Mouse (Mus musculus) limb, embryonic 13.5 days (tissue): Measurements from ENCODE around the gene Exoc2. TPM values are rescaled to one million over a fixed set of nuclear protein-coding genes. Genes with fewer than 3 reads are reported as not detected.
A peak's percentile ranks its signal among the peaks of the same experiment; 100 is the strongest.

Experiments used
- ATAC-seq: fragments of 200-750 bp; cut with Nextera tagmentation; 2 replicates; pipeline ENCODE4 v1.8.0; 2017; ENCODE audit warnings: low read depth, moderate number of reproducible peaks, moderate TSS enrichment; ENCODE audit not compliant: low FRiP score
- H3K27ac ChIP-seq: fragments of 300-500 bp; sonication (generic); 2 replicates; pipeline ENCODE4 v1.5.1; 2015; ENCODE audit warnings: inconsistent platforms, mild to moderate bottlenecking, moderate library complexity
- H3K27me3 ChIP-seq: fragments of 300-500 bp; sonication (generic); 2 replicates; pipeline ENCODE4 v1.6.1; 2015; ENCODE audit warnings: mild to moderate bottlenecking, inconsistent platforms
- H3K36me3 ChIP-seq: fragments of 300-500 bp; sonication (generic); 2 replicates; pipeline ENCODE4 v1.6.1; 2015; ENCODE audit warnings: inconsistent platforms, mild to moderate bottlenecking, moderate library complexity
- H3K4me1 ChIP-seq: fragments of 300-500 bp; sonication (generic); 2 replicates; pipeline ENCODE4 v1.6.1; 2015; ENCODE audit warnings: inconsistent platforms
- H3K4me2 ChIP-seq: fragments of 300-500 bp; sonication (generic); replicated peaks from 2 replicates; pipeline ENCODE4 v1.6.1; 2015; ENCODE audit warnings: inconsistent platforms, mild to moderate bottlenecking, moderate library complexity
- H3K4me3 ChIP-seq: fragments of 300-500 bp; sonication (generic); 2 replicates; pipeline ENCODE4 v1.5.1; 2015; ENCODE audit warnings: moderate library complexity, mild to moderate bottlenecking, inconsistent platforms
- H3K9ac ChIP-seq: fragments of 300-500 bp; sonication (generic); 2 replicates; pipeline ENCODE4 v1.6.1; 2015; ENCODE audit warnings: mild to moderate bottlenecking, inconsistent platforms
- H3K9me3 ChIP-seq: fragments of 300-500 bp; sonication (generic); 2 replicates; pipeline ENCODE4 v1.6.1; 2016; ENCODE audit warnings: inconsistent platforms
- WGBS: fragments of 180-500 bp; shearing (Covaris S2); methylation state at CpG from one replicate; pipeline ENCODE4 v1.1.7; 2015; 5-methylcytosine and 5-hydroxymethylcytosine counted together
- polyA plus RNA-seq: library from polyadenylated mRNA; unstranded; fragments of >200 nt; fragmentation: Nextera tagmentation; extraction: Ambion mirVana; gene quantifications from 2 replicates; pipeline ENCODE4 v1.2.1, GENCODE M21; 2015

The Exoc2 gene
- polyA plus RNA-seq, result 32.5 and 32.7 TPM in 2 replicates

GRCm38 (mm10) chr13:30973501-30974246 lies at the start of gene Exoc2, which contains the start of gene Gm5447:
Exoc2 (minus strand) TSS chr13:30974093.
Gm5447 (plus strand) TSS chr13:30974204.
- Histone ChIP-seq H3K9ac (peak within 1 kb of the TSS; percentile 90), H3K36me3 (no peaks in the 10 kb centered on the region), H3K27ac (peak within 1 kb of the TSS; percentile 85), H3K4me2 (peak within 1 kb of the TSS; percentile 67), H3K27me3 (0 out of 2 replicates have a peak, but pooled peaks cover 3% of the 10 kb centered on the region), H3K9me3 (no peaks in the 10 kb centered on the region), H3K4me1 (peaks cover 20% of the 10 kb centered on the region), H3K4me3 (peak within 1 kb of the TSS; percentile 88)
- peak; percentile 93 for ATAC-seq
- under 1% methylated on average over 54 of the region's 54 CpGs for WGBS

- H3K9me3 ChIP-seq, result no peaks in the 10 kb centered on the region
- H3K9ac ChIP-seq, result no peak overlapping the region
- no peaks in the 10 kb centered on the region for H3K36me3 ChIP-seq
- H3K4me1 ChIP-seq, result peaks cover 13% of the 10 kb centered on the region
- no peak overlapping the region for H3K4me2 ChIP-seq
- no peak overlapping the region for H3K27ac ChIP-seq
- 59% methylated on average over 3 of the region's 3 CpGs for WGBS
- no peak overlapping the region for H3K4me3 ChIP-seq
- no peak for ATAC-seq
- H3K27me3 ChIP-seq, result no peaks in the 10 kb centered on the region
These were observed 49.8 kb upstream of the Exoc2 start for GRCm38 (mm10) chr13:31023664-31024063.

GRCm38 (mm10) chr13:31021927-31022326 lies 48.0 kb upstream of the Exoc2 start:
- H3K4me2 ChIP-seq, result no peak overlapping the region
- no peak for ATAC-seq

GRCm38 (mm10) chr13:31021514-31021913 lies 47.6 kb upstream of the Exoc2 start:
- WGBS, result 47% methylated on average over 4 of the region's 4 CpGs
- ATAC-seq, result no peak
- Histone ChIP-seq H3K9ac (no peak overlapping the region), H3K36me3 (no peaks in the 10 kb centered on the region), H3K4me2 (no peak overlapping the region), H3K4me3 (no peak overlapping the region), H3K27ac (no peak overlapping the region), H3K4me1 (peaks cover 13% of the 10 kb centered on the region), H3K27me3 (no peaks in the 10 kb centered on the region), H3K9me3 (no peaks in the 10 kb centered on the region)

More at GRCm38 (mm10) chr13:31021927-31022326, 48.0 kb upstream of the Exoc2 start:
- H3K27me3 ChIP-seq, result no peaks in the 10 kb centered on the region
- H3K4me3 ChIP-seq, result no peak overlapping the region
- 0 out of 2 replicates have a peak overlapping the region, but pooled peaks have one; percentile 11 for H3K27ac ChIP-seq
- no peaks in the 10 kb centered on the region for H3K36me3 ChIP-seq
- WGBS, result 33% methylated on average over 6 of the region's 6 CpGs
- no peaks in the 10 kb centered on the region for H3K9me3 ChIP-seq
- H3K9ac ChIP-seq, result no peak overlapping the region
- H3K4me1 ChIP-seq, result peaks cover 13% of the 10 kb centered on the region

GRCm38 (mm10) chr13:31017545-31017944 lies 43.7 kb upstream of the Exoc2 start:
- 91% methylated on average over 3 of the region's 3 CpGs for WGBS
- no peak overlapping the region for H3K27ac ChIP-seq

GRCm38 (mm10) chr13:31004995-31005394 lies 31.1 kb upstream of the Exoc2 start:
- no peak for ATAC-seq
- H3K27ac ChIP-seq, result no peak overlapping the region
- H3K36me3 ChIP-seq, result no peaks in the 10 kb centered on the region
- no peak overlapping the region for H3K9ac ChIP-seq
- H3K27me3 ChIP-seq, result no peaks in the 10 kb centered on the region
- H3K4me3 ChIP-seq, result no peak overlapping the region
- H3K9me3 ChIP-seq, result no peaks in the 10 kb centered on the region
- 78% methylated on average over 4 of the region's 4 CpGs for WGBS
- H3K4me2 ChIP-seq, result no peak overlapping the region
- H3K4me1 ChIP-seq, result peaks cover 27% of the 10 kb centered on the region

More at GRCm38 (mm10) chr13:31017545-31017944, 43.7 kb upstream of the Exoc2 start:
- Histone ChIP-seq H3K36me3 (no peaks in the 10 kb centered on the region), H3K9me3 (no peaks in the 10 kb centered on the region), H3K4me2 (no peak overlapping the region), H3K4me3 (no peak overlapping the region), H3K9ac (no peak overlapping the region), H3K27me3 (no peaks in the 10 kb centered on the region), H3K4me1 (peaks cover 4% of the 10 kb centered on the region)
- ATAC-seq, result no peak

GRCm38 (mm10) chr13:31004458-31004857 lies 30.6 kb upstream of the Exoc2 start:
- no peaks in the 10 kb centered on the region for H3K9me3 ChIP-seq
- H3K4me3 ChIP-seq, result no peak overlapping the region
- H3K9ac ChIP-seq, result no peak overlapping the region
- 0 out of 2 replicates have a peak, but pooled peaks cover 3% of the 10 kb centered on the region for H3K27me3 ChIP-seq
- 23% methylated on average over 12 of the region's 12 CpGs for WGBS
- ATAC-seq, result no peak
- peaks cover 27% of the 10 kb centered on the region for H3K4me1 ChIP-seq
- no peaks in the 10 kb centered on the region for H3K36me3 ChIP-seq
- H3K27ac ChIP-seq, result no peak overlapping the region
- H3K4me2 ChIP-seq, result peak overlapping the region; percentile 27; the same call in 1 of the 2 replicates

GRCm38 (mm10) chr13:30999799-31000198 lies 25.9 kb upstream of the Exoc2 start:
- H3K9ac ChIP-seq, result no peak overlapping the region
- H3K4me1 ChIP-seq, result peaks cover 28% of the 10 kb centered on the region
- no peaks in the 10 kb centered on the region for H3K9me3 ChIP-seq
- no peak overlapping the region for H3K27ac ChIP-seq
- H3K27me3 ChIP-seq, result 0 out of 2 replicates have a peak, but pooled peaks cover 3% of the 10 kb centered on the region
- no peak for ATAC-seq
- WGBS, result 90% methylated on average over 6 of the region's 6 CpGs
- no peak overlapping the region for H3K4me2 ChIP-seq
- H3K36me3 ChIP-seq, result no peaks in the 10 kb centered on the region
- H3K4me3 ChIP-seq, result no peak overlapping the region

- ATAC-seq, result no peak
- Histone ChIP-seq H3K36me3 (no peaks in the 10 kb centered on the region), H3K9ac (no peak overlapping the region), H3K4me1 (peaks cover 9% of the 10 kb centered on the region; the same call in 1 of the 2 replicates), H3K4me3 (no peak overlapping the region), H3K9me3 (no peaks in the 10 kb centered on the region), H3K27me3 (peaks cover 3% of the 10 kb centered on the region; the same call in 1 of the 2 replicates), H3K4me2 (no peak overlapping the region), H3K27ac (no peak overlapping the region)
- WGBS, result 80% methylated on average over 8 of the region's 8 CpGs
These were observed 23.8 kb upstream of the Exoc2 start for GRCm38 (mm10) chr13:30997526-30998253.

GRCm38 (mm10) chr13:30994249-30994858 lies 20.5 kb upstream of the Exoc2 start:
- Histone ChIP-seq H3K36me3 (no peaks in the 10 kb centered on the region), H3K27ac (no peak overlapping the region), H3K27me3 (peaks cover 13% of the 10 kb centered on the region), H3K9ac (no peak overlapping the region), H3K4me2 (no peak overlapping the region), H3K4me3 (no peak overlapping the region), H3K9me3 (no peaks in the 10 kb centered on the region), H3K4me1 (0 out of 2 replicates have a peak, but pooled peaks cover 3% of the 10 kb centered on the region)
- 68% methylated on average over 6 of the region's 6 CpGs for WGBS
- ATAC-seq, result no peak

GRCm38 (mm10) chr13:30993819-30994218 lies 19.9 kb upstream of the Exoc2 start:
- Histone ChIP-seq H3K4me1 (0 out of 2 replicates have a peak, but pooled peaks cover 3% of the 10 kb centered on the region), H3K36me3 (no peaks in the 10 kb centered on the region), H3K27me3 (peaks cover 16% of the 10 kb centered on the region), H3K4me3 (no peak overlapping the region), H3K9me3 (no peaks in the 10 kb centered on the region), H3K27ac (no peak overlapping the region), H3K9ac (no peak overlapping the region), H3K4me2 (no peak overlapping the region)
- ATAC-seq, result no peak
- 32% methylated on average over 3 of the region's 3 CpGs for WGBS

GRCm38 (mm10) chr13:30990233-30990632 lies 16.3 kb upstream of the Exoc2 start:
- H3K9ac ChIP-seq, result no peak overlapping the region
- no peak overlapping the region for H3K27ac ChIP-seq
- no peak overlapping the region for H3K4me2 ChIP-seq
- peaks cover 11% of the 10 kb centered on the region for H3K4me1 ChIP-seq
- WGBS, result 71% methylated on average over 9 of the region's 9 CpGs
- H3K36me3 ChIP-seq, result no peaks in the 10 kb centered on the region
- H3K4me3 ChIP-seq, result no peak overlapping the region
- peaks cover 30% of the 10 kb centered on the region for H3K27me3 ChIP-seq
- no peaks in the 10 kb centered on the region for H3K9me3 ChIP-seq
- no peak for ATAC-seq
